Mouse (Mus musculus): Measurements from ENCODE around the gene B9d1.

B9d1 gene

GRCm38 (mm10) chr11:61545586-61545985 is 40.6 kb downstream of the B9d1 start:
- no peak for DNase-seq

DNA sequence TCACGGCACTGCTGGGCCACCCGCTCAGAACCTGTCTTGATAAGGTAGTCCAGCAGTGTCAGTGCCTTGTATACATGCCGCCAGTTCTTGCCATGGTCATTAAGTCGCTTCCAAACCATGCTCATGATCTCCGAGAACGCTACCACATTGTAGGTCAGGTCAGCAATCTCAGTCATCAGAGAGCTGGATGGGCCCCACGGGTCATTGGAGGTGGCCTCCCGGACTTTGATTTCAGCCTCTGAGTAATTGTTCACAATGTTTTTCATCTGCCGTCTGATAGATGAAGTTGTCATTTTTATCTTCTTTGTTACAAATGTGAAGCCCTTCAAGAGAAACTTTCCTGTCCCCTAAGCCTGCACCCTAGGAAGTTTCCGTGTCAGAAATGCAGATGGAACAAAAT is 41.5 kb downstream of the B9d1 start:
- no peak for DNase-seq

DNA sequence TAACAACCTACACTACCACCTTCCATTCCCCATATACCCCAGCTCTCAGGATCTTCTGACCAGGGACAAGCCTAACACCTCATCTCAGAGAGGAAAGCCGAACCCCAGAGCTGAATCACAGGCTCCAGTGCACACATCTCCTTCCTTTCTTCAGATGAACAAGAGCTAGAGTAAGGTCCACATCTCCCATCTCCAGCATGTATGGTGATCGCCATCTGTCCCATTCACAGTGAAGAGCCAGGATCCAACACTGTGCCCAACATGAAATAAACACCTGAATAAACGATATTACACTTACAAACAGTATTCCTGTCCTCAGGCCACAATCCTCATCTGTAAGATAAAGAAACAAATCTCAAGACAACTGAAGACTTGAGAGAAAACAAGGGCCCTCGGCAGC is 42.8 kb downstream of the B9d1 start:
- peak in 1 of 2 experiments; percentile 44 for DNase-seq

- peak in 1 of 2 experiments; percentile 53 for DNase-seq
Measured at GRCm38 (mm10) chr11:61550631-61551030, 45.7 kb downstream of the B9d1 start.

DNA sequence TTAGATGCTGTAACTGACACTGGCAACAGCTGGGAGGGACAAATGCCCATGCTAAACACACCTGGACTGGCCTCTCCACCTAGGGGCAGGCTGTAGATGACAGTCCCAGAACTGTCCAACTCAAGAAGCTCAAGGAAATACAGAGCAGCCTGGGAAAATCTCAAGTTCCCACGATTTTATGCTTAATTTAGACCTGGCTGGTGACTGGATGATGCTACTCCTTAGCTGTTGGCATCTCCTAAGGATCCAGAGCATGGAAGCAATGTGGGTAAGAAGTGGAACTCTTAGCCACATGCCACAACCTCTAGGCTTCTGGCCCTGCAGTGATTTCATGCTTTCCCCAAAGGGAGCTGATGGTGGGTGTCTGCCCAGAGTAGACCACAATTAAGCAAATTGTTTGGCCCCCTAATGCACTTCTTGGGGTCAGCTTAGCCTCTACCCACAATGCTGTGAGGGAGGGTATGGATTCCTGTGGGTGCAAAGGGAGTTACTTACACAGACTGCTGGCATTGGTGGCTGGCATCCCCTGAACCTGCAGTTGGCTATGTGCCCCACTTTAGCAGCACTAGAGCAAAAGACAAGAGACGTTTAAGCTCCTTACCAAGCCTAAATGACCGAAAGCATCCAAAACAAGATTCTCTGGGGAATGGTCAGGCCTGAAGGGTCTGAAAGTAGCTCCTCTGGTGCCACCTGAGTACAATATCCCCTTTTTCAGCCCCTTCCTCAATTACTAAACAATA is 48.2 kb downstream of the B9d1 start:
- DNase-seq: peak; percentile 68 to 71

GRCm38 (mm10) chr11:61559572-61559971 is 54.6 kb downstream of the B9d1 start:
- DNase-seq: no peak

GRCm38 (mm10) chr11:61562421-61562820 is 57.5 kb downstream of the B9d1 start:
- DNase-seq: peak; percentile 62 to 78
